Mouse (Mus musculus) erythroblast, embryonic 14.5 days (primary cell): ENCODE data around the gene Gpr171. TPM values are rescaled to one million over a fixed set of nuclear protein-coding genes. Genes with fewer than 3 reads are reported as not detected.

Experiments
- H3K27me3 ChIP-seq: 2 replicates; pipeline ENCODE4 v1.6.1; 2012; ENCODE audit warnings: inconsistent platforms; ENCODE audit not compliant: control insufficient read depth
- H3K36me3 ChIP-seq: 2 replicates; pipeline ENCODE4 v1.6.1; 2012; ENCODE audit warnings: mild to moderate bottlenecking, inconsistent platforms; ENCODE audit not compliant: control insufficient read depth
- H3K4me1 ChIP-seq: 2 replicates; pipeline ENCODE4 v1.6.1; 2012; ENCODE audit warnings: inconsistent platforms; ENCODE audit not compliant: control insufficient read depth
- H3K4me3 ChIP-seq: replicated peaks from 2 replicates; pipeline ENCODE3; 2012; ENCODE audit warnings: moderate library complexity, mild to moderate bottlenecking, inconsistent platforms
- H3K9me3 ChIP-seq: 2 replicates; pipeline ENCODE4 v1.6.1; 2012; ENCODE audit warnings: low read length, inconsistent platforms, mixed read lengths; ENCODE audit not compliant: control insufficient read depth
- GATA1 ChIP-seq: IDR thresholded peaks from 2 replicates; pipeline ENCODE4 v1.6.1; 2012; ENCODE audit warnings: low read length, inconsistent platforms, mixed read lengths
- TAL1 ChIP-seq: IDR thresholded peaks from 3 replicates; pipeline ENCODE4 v1.6.1; 2012; ENCODE audit warnings: low read length, inconsistent platforms, mixed read lengths
- polyA plus RNA-seq: library from polyadenylated mRNA; stranded (reverse); fragments of >175 nt; gene quantifications from 2 replicates; pipeline ENCODE4 v1.2.3, GENCODE M21; 2012

Gene Gpr171
- polyA plus RNA-seq, 1 experiment = not detected

DNA sequence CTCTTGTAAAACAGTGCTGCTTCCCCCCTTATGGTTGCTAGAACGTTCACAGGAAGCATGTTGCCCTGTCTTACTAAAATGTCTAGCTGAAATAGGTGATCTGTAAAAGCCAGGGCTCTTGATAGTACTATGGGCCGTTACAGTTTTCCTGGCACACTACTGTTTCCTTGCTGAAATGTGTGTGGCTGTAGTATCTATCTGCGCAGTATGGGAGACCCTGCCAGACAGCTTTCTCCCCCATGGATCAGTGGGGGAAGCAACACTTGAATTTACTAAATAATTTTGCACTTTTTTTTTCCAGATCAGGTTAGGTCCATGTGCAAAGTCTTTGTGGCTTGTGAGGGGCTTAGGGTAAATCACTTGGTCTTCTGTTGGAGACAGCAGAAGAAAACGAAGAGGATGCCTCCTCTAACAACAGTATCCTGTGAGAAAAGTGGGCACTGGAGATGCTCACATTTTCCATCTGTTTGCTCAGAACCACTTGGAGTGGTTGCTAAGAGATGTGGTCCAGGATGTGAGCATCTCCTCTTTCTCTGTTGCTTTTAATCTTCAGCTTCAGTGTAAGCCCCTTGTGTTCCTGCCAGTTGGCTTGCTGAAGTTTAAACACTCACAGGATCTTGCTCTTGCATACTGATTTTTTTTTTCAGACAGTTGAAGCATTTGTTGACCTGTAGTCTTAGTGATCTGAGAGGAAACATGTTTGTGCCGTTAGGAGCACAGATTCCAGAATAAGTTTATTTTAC lies 34.5 kb upstream of the Gpr171 start:
- no peak overlapping the region for H3K4me3 ChIP-seq
- H3K27me3 ChIP-seq = no peaks in the 10 kb centered on the region
- no peaks in the 10 kb centered on the region for H3K9me3 ChIP-seq
- H3K4me1 ChIP-seq = peaks cover 6% of the 10 kb centered on the region
- TF ChIP-seq TAL1 = no peak
- no peak for TF ChIP-seq GATA1
- H3K36me3 ChIP-seq = no peaks in the 10 kb centered on the region

DNA sequence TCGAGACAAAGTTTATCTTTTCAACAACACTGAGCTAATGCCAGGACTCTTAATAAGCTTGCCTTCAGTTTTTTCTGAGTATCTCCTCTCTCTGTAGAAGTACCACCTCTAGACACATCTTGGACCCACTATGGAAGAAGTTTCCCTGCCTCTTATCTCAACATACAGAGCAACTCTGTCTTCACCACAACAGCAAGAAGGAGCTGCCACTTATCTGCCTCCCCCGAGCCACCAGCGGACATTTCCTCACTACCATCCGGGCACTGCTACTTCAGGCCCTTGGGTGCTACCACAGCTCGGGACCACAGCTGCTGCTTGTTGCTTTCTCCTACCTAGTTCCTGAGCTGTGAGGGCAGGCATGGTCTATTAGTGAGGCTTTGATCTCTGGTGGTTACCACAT lies 31.6 kb upstream of the Gpr171 start:
- no peaks in the 10 kb centered on the region for H3K36me3 ChIP-seq
- TF ChIP-seq TAL1 (no peak), GATA1 (no peak)
- no peaks in the 10 kb centered on the region for H3K9me3 ChIP-seq

DNA sequence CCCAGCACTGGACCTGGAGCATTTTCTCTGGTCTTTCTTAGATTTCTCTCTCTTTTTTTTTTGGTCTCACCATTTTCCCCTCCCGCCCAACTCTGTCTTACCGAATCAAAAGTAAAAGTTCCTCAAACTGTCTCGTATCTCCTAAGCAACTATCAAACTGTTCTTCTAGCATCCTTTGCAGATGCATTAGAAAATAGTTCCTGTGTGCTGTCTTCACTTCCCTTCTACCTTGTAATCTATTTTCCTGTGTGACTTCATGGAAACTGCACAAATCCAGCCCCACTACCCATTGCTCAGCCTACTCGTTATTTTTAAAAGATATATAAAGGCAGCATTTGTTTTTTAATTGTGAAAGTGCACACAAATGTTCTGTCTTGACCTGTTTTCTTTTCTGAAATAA lies 30.3 kb upstream of the Gpr171 start:
- TF ChIP-seq TAL1 (no peak), GATA1 (no peak)
- H3K36me3 ChIP-seq = no peaks in the 10 kb centered on the region
- no peak overlapping the region for H3K4me3 ChIP-seq
- H3K4me1 ChIP-seq = peaks cover 6% of the 10 kb centered on the region
- no peaks in the 10 kb centered on the region for H3K9me3 ChIP-seq
- no peaks in the 10 kb centered on the region for H3K27me3 ChIP-seq

More for the DNA sequence above, 31.6 kb upstream of the Gpr171 start:
- Histone ChIP-seq H3K4me1 (peaks cover 6% of the 10 kb centered on the region), H3K27me3 (no peaks in the 10 kb centered on the region), H3K4me3 (no peak overlapping the region)

DNA sequence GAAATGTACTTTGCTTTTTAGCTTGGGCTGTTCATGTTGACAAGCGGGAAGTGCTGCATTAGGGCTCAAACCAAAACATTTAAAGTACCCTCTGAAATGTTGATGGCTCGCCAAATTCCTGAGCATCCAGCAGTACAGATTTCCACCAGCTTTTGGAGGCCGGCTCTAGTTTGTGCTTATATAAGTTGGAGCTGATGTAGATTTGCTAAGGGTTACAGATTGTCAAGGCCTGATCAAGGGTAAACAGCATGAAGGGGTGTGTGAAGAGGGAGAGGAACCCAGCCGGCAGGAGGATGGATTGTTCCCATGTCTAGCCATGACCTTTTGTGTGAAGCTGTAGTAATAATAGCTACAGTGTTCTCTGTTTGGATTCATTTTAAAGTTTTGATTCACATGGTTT lies 29.5 kb upstream of the Gpr171 start:
- Histone ChIP-seq H3K27me3 (no peaks in the 10 kb centered on the region), H3K9me3 (no peaks in the 10 kb centered on the region), H3K4me1 (peaks cover 6% of the 10 kb centered on the region), H3K4me3 (no peak overlapping the region), H3K36me3 (no peaks in the 10 kb centered on the region)
- TF ChIP-seq GATA1 (no peak), TAL1 (no peak)

DNA sequence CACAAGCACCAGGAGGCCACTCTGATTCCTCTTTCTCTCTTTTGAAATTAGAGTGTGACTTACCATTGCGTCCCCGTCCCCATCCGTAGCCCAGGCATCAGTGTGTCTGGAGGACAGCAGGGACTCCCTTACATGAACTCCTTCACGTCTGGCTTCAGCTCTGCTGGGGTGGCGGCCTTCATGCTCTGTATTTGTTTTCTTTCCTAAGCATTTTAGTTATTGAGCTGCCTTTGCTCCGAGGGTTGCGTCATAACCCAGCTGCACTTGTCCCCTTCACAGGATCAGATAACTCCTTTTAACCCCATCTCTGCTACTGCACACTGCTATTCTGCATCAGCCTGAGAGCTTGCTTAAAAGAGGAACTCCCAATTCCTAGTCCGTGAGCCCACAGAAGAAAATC lies 28.8 kb upstream of the Gpr171 start:
- Histone ChIP-seq H3K4me3 (peak overlapping the region; percentile 24), H3K4me1 (peaks cover 6% of the 10 kb centered on the region), H3K9me3 (no peaks in the 10 kb centered on the region), H3K27me3 (no peaks in the 10 kb centered on the region), H3K36me3 (no peaks in the 10 kb centered on the region)
- TF ChIP-seq GATA1 = no peak
- no peak for TF ChIP-seq TAL1

DNA sequence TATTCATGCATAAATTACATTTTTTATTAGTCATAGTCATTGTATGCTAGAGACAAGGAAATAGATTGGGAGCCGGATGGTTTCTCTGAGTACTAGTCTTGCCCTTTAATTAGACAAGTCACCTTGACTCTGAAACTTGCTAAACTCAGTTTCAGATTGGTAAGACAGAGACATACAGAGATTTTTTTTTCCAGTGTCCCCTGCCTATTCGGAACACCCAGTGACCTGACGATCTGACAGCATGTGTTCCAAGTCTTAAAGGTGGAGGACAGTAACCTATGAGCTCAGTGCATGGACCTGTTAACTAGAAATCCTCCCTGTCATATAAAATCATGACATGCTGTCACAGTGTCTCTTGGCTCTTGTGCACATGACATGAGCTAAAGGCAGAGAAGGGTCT lies 27.9 kb upstream of the Gpr171 start:
- Histone ChIP-seq H3K4me1 (peaks cover 9% of the 10 kb centered on the region), H3K36me3 (no peaks in the 10 kb centered on the region), H3K9me3 (no peaks in the 10 kb centered on the region), H3K27me3 (no peaks in the 10 kb centered on the region), H3K4me3 (no peak overlapping the region)
- TF ChIP-seq TAL1 (no peak), GATA1 (no peak)

DNA sequence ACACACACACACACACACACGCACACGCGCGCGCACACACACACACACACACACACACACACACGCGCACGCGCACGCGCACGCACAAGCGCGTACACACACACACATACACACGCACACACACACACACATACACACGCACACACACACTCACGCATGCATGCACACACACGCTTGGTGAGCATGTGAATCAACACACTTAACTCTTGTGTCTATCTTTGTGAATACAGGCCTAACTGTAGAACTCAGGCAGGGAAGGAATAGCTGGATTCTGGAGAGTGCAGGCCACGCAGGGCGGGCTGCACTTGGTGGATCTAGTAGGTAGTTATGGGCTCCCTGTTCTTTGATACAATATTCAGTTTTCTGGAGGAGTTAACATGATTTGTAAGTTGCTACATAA lies 27.1 kb upstream of the Gpr171 start:
- no peak overlapping the region for H3K4me3 ChIP-seq

DNA sequence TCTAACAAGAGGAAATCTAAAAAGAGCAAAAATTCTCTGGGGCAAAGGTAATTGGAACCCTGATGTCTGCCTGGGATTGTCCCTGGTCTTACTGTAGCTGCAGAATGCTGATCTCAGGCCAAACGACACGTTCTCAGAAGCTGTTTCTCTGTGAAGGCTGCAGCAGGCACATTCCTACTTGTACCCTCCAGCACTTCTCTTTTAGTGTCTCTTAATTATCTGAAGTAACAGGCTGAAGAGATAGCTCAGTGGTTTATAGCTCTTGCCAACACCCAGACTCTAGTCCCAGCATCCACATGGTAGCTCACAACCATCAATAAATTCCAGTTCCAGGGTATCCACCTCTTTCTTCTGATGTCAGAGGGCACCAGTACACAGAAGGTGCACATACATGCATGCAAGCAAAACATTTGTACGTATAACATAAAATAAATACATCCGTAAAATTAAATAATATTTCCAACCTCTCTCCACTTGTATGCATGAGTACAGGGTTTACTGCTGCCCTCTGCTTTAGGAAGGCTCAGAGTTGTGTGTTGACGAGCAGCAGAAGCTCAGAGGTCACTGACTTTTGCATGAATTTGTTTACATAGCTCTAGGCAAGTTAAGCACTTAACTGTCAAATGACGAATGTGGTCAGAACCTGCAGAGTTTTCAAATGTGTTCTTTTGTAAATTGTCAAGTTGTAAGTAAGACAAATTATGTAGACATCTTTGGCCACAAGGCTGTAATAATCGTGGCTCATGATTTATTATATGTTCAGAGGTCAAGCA lies 24.3 kb upstream of the Gpr171 start:
- peaks cover 12% of the 10 kb centered on the region for H3K4me1 ChIP-seq
- no peaks in the 10 kb centered on the region for H3K27me3 ChIP-seq
- H3K4me3 ChIP-seq = no peak overlapping the region
- TF ChIP-seq GATA1 (no peak), TAL1 (no peak)
- no peaks in the 10 kb centered on the region for H3K36me3 ChIP-seq
- no peaks in the 10 kb centered on the region for H3K9me3 ChIP-seq

More for the DNA sequence above, 27.1 kb upstream of the Gpr171 start:
- H3K36me3 ChIP-seq = no peaks in the 10 kb centered on the region
- H3K9me3 ChIP-seq = no peaks in the 10 kb centered on the region
- TF ChIP-seq TAL1 (no peak), GATA1 (no peak)
- peaks cover 7% of the 10 kb centered on the region for H3K4me1 ChIP-seq
- H3K27me3 ChIP-seq = no peaks in the 10 kb centered on the region

DNA sequence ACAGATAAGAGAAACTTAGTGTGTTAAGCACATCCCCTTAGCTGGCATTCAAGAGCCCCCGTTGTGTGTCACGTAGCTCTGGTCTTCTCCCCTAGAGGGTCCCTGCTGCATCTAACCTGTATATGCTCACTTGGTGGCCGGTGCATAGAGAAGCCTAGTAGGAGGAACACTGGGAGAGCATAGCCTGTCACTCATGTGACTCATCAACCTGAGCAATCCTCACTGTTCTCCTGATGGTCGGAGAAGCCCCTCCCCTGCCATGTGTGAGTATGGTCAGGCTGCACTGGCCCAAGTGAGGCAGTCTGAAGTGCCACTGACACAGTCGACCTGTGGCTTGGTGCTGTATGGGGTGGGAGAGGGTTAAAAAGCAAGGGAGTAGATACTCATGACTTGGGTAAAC lies 23.4 kb upstream of the Gpr171 start:
- Histone ChIP-seq H3K27me3 (no peaks in the 10 kb centered on the region), H3K4me3 (no peak overlapping the region), H3K36me3 (no peaks in the 10 kb centered on the region), H3K4me1 (peaks cover 12% of the 10 kb centered on the region), H3K9me3 (no peaks in the 10 kb centered on the region)
- no peak for TF ChIP-seq TAL1
- TF ChIP-seq GATA1 = no peak
